Mouse (Mus musculus) retina, adult 2 months (tissue): ENCODE results near the gene Rnf214.
A peak's percentile ranks its signal among the peaks of the same experiment; 100 is the strongest.

Source experiments
- DNase-seq: peaks from one replicate; pipeline ENCODE4 v3.0.0-alpha.2; 2012; ENCODE audit warnings: low read depth, low spot score

The Rnf214 gene

GRCm38 (mm10) chr9:45906355-45907077 lies at the start of gene Rnf214, which contains the start of gene Pcsk7:
TSS of gene Rnf214 (minus strand) at chr9:45906911.
TSS of gene Pcsk7 (plus strand) at chr9:45906497.
- peak; percentile 78 for DNase-seq

- peak; percentile 70 for DNase-seq
Measured at GRCm38 (mm10) chr9:45955107-45955963, 48.6 kb upstream of the Rnf214 start, which contains the start of gene Sidt2. TSS of gene Sidt2 (minus strand) at chr9:45955258.

GRCm38 (mm10) chr9:45954294-45955106 lies 47.8 kb upstream of the Rnf214 start:
- no peak for DNase-seq

- no peak for DNase-seq
Measured at GRCm38 (mm10) chr9:45953511-45954293, 47.0 kb upstream of the Rnf214 start.

- DNase-seq = no peak
Measured at GRCm38 (mm10) chr9:45952890-45953289, 46.2 kb upstream of the Rnf214 start.

- DNase-seq = no peak
Measured at GRCm38 (mm10) chr9:45952057-45952456, 45.3 kb upstream of the Rnf214 start.

- DNase-seq = no peak
Measured at GRCm38 (mm10) chr9:45946872-45947183, 40.1 kb upstream of the Rnf214 start.

- no peak for DNase-seq
Measured at GRCm38 (mm10) chr9:45946182-45946871, 39.6 kb upstream of the Rnf214 start.

GRCm38 (mm10) chr9:45945721-45946120 lies 39.0 kb upstream of the Rnf214 start:
- no peak for DNase-seq

GRCm38 (mm10) chr9:45944506-45945400 lies 38.0 kb upstream of the Rnf214 start:
- no peak for DNase-seq

GRCm38 (mm10) chr9:45943628-45944505 lies 37.2 kb upstream of the Rnf214 start:
- DNase-seq = no peak

- DNase-seq = no peak
Measured at GRCm38 (mm10) chr9:45942916-45943315, 36.2 kb upstream of the Rnf214 start.

GRCm38 (mm10) chr9:45942464-45942863 lies 35.8 kb upstream of the Rnf214 start:
- no peak for DNase-seq

GRCm38 (mm10) chr9:45941329-45941888 lies 34.7 kb upstream of the Rnf214 start:
- no peak for DNase-seq

GRCm38 (mm10) chr9:45939794-45940193 lies 33.1 kb upstream of the Rnf214 start:
- DNase-seq = no peak

GRCm38 (mm10) chr9:45938952-45939637 lies 32.4 kb upstream of the Rnf214 start:
- no peak for DNase-seq

GRCm38 (mm10) chr9:45938088-45938487 lies 31.4 kb upstream of the Rnf214 start:
- no peak for DNase-seq

GRCm38 (mm10) chr9:45936883-45937282 lies 30.2 kb upstream of the Rnf214 start:
- peak; percentile 38 for DNase-seq
